Mouse (Mus musculus): Measurements from ENCODE around the gene B3galt4. TPM values are rescaled to one million over a fixed set of nuclear protein-coding genes. Genes with fewer than 3 reads are reported as not detected.

B3galt4 gene
- polyA plus RNA-seq, 1 experiment from 2014 or later: 2.5 TPM

DNA sequence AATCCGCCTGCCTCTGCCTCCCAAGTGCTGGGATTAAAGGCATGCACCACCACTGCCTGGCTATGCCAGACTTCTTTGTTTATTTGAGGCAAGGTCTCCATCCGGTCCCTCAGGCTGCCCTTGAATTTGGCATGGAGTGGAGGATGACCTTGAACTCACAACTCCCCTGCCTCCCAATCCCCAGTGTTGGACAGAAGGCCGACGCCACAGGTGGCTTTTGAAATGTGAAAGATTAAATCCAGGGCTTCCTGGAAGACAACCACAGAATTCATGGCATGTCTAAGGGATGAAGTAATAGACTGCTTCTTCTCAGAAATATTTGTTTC lies 50.3 kb downstream of the B3galt4 start:
- Histone ChIP-seq H3K27me3 (no peaks in the 10 kb centered on the region), H3K9me3 (replicated peaks) (no peaks in the 10 kb centered on the region), H3K4me1 (replicated peaks) (peaks cover 77% of the 10 kb centered on the region), H3K4me3 (replicated peaks) (no peak overlapping the region), H3K4me2 (no peak overlapping the region), H3K36me3 (replicated peaks) (no peaks in the 10 kb centered on the region), H3K27ac (replicated peaks) (no peak overlapping the region), H3K9ac (no peak overlapping the region)
- no peak for ATAC-seq (ENCODE audit: insufficient read depth)
- WGBS (ENCODE audit: insufficient replicate concordance): 78% methylated on average over 4 of the region's 4 CpGs

DNA sequence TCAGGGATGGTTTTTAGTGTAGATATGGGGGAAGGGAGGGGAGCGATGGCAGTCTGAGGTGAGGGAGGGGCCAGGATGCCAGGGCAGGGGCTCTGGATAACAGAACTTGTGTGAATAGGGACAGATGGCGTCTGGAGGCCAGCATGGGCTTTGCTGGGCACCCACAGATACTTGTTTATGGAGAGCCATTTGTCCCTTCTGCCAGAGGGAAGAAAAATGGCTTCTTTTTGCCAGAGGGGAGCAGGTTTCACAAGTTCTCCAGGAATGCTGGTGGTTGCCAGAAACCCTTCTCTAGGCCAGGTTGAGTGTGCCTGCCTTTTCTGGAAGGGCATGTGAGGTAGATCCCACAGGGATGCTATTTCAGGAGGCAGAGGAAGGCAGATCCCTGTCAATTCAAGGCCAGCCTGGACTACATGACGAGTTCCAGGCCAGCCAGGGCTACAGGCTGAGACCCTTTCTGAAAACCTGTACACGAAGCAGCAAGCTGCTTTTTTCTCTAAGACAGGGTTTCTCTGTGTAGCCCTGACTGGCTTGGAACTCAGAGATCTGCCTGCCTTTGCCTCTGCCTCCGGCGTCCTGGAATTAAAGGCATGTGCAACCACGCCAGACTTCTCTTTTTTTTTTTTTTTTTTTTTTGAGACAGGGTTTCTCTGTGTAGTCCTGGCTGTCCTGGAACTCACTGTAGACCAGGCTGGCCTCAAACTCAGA lies 50.9 kb downstream of the B3galt4 start:
- Histone ChIP-seq H3K36me3 (replicated peaks) (no peaks in the 10 kb centered on the region), H3K9me3 (replicated peaks) (no peaks in the 10 kb centered on the region), H3K27ac (replicated peaks) (peak overlapping the region; percentile 90), H3K4me1 (replicated peaks) (peaks cover 77% of the 10 kb centered on the region), H3K27me3 (no peaks in the 10 kb centered on the region), H3K9ac (0 out of 2 replicates have a peak overlapping the region, but pooled peaks have one; percentile 30), H3K4me2 (peak overlapping the region; percentile 32; the same call in 1 of the 2 replicates), H3K4me3 (replicated peaks) (no peak overlapping the region)
- WGBS (ENCODE audit: insufficient replicate concordance): 46% methylated on average over 7 of the region's 7 CpGs
- peak; percentile 45 for ATAC-seq (ENCODE audit: insufficient read depth)

Other genes starting within 250 kb of the B3galt4 start
- gene March2, start 232.8 kb downstream of the B3galt4 start, polyA plus RNA-seq (2015; fragmentation: Nextera tagmentation; extraction: Ambion mirVana): 274 and 311 TPM in 2 replicates
- 111 and 116 TPM in 2 replicates for gene Rab11b, start 191.0 kb downstream of the B3galt4 start, polyA plus RNA-seq (2015; fragmentation: Nextera tagmentation; extraction: Ambion mirVana)
- gene Angptl4, start 169.7 kb downstream of the B3galt4 start, polyA plus RNA-seq (2015; fragmentation: Nextera tagmentation; extraction: Ambion mirVana): 23.0 and 27.6 TPM in 2 replicates
- gene Kank3, start 141.0 kb downstream of the B3galt4 start, polyA plus RNA-seq (2015; fragmentation: Nextera tagmentation; extraction: Ambion mirVana): 10.4 and 12.8 TPM in 2 replicates
- 356 and 444 TPM in 2 replicates for gene Rps28, start 126.9 kb downstream of the B3galt4 start, polyA plus RNA-seq (2015; fragmentation: Nextera tagmentation; extraction: Ambion mirVana)
- gene Ndufa7, start 126.9 kb downstream of the B3galt4 start, polyA plus RNA-seq (2015; fragmentation: Nextera tagmentation; extraction: Ambion mirVana): 240 and 251 TPM in 2 replicates
- 14.4 and 14.7 TPM in 2 replicates for gene Cd320, start 108.4 kb downstream of the B3galt4 start, polyA plus RNA-seq (2015; fragmentation: Nextera tagmentation; extraction: Ambion mirVana)
- not detected in 2 replicates for gene Gm7029, start 77.7 kb downstream of the B3galt4 start, polyA plus RNA-seq (2015; fragmentation: Nextera tagmentation; extraction: Ambion mirVana)
- gene Kifc1, start 60.8 kb downstream of the B3galt4 start, polyA plus RNA-seq (2015; fragmentation: Nextera tagmentation; extraction: Ambion mirVana): 7.5 and 8.3 TPM in 2 replicates
- gene Platr17, start 46.4 kb downstream of the B3galt4 start, polyA plus RNA-seq (2015; fragmentation: Nextera tagmentation; extraction: Ambion mirVana): 0.35 and 0.38 TPM in 2 replicates
- 18.7 and 20.4 TPM in 2 replicates for gene Daxx, start 42.1 kb downstream of the B3galt4 start, polyA plus RNA-seq (2015; fragmentation: Nextera tagmentation; extraction: Ambion mirVana)
- 33.3 and 35.7 TPM in 2 replicates for gene Tapbp, start 35.6 kb downstream of the B3galt4 start, polyA plus RNA-seq (2015; fragmentation: Nextera tagmentation; extraction: Ambion mirVana)
- 8.2 and 9.8 TPM in 2 replicates for gene Zbtb22, start 35.6 kb downstream of the B3galt4 start, polyA plus RNA-seq (2015; fragmentation: Nextera tagmentation; extraction: Ambion mirVana)
- gene Rgl2, start 21.9 kb downstream of the B3galt4 start, polyA plus RNA-seq (2015; fragmentation: Nextera tagmentation; extraction: Ambion mirVana): 8.2 and 10.2 TPM in 2 replicates
- gene Pfdn6, start 11.1 kb downstream of the B3galt4 start, polyA plus RNA-seq (2015; fragmentation: Nextera tagmentation; extraction: Ambion mirVana): 89.6 and 96.8 TPM in 2 replicates
- 18.4 and 19.3 TPM in 2 replicates for gene Wdr46, start 10.8 kb downstream of the B3galt4 start, polyA plus RNA-seq (2015; fragmentation: Nextera tagmentation; extraction: Ambion mirVana)
- gene Vps52, start 4.3 kb upstream of the B3galt4 start, polyA plus RNA-seq (2015; fragmentation: Nextera tagmentation; extraction: Ambion mirVana): 23.3 and 24.6 TPM in 2 replicates
- 939 and 1,010 TPM in 2 replicates for gene Rps18, start 4.5 kb upstream of the B3galt4 start, polyA plus RNA-seq (2015; fragmentation: Nextera tagmentation; extraction: Ambion mirVana)
- gene H2-K1, start 48.9 kb upstream of the B3galt4 start, polyA plus RNA-seq (2015; fragmentation: Nextera tagmentation; extraction: Ambion mirVana): 123 and 165 TPM in 2 replicates
- 5.5 and 7.2 TPM in 2 replicates for gene Ring1, start 73.2 kb upstream of the B3galt4 start, polyA plus RNA-seq (2015; fragmentation: Nextera tagmentation; extraction: Ambion mirVana)
- 30.7 and 37.0 TPM in 2 replicates for gene H2-Ke6, start 76.6 kb upstream of the B3galt4 start, polyA plus RNA-seq (2015; fragmentation: Nextera tagmentation; extraction: Ambion mirVana)
- gene Slc39a7, start 80.2 kb upstream of the B3galt4 start, polyA plus RNA-seq (2015; fragmentation: Nextera tagmentation; extraction: Ambion mirVana): 56.3 and 68.5 TPM in 2 replicates
- 16.7 and 19.3 TPM in 2 replicates for gene Rxrb, start 80.3 kb upstream of the B3galt4 start, polyA plus RNA-seq (2015; fragmentation: Nextera tagmentation; extraction: Ambion mirVana)
- 0.59 and 0.79 TPM in 2 replicates for gene Col11a2, start 87.9 kb upstream of the B3galt4 start, polyA plus RNA-seq (2015; fragmentation: Nextera tagmentation; extraction: Ambion mirVana)
- 0.17 and 0.40 TPM in 2 replicates for gene H2-Oa, start 140.9 kb upstream of the B3galt4 start, polyA plus RNA-seq (2015; fragmentation: Nextera tagmentation; extraction: Ambion mirVana)
- gene H2-DMa, start 168.1 kb upstream of the B3galt4 start, polyA plus RNA-seq (2015; fragmentation: Nextera tagmentation; extraction: Ambion mirVana): 6.4 TPM in 2 replicates
- 37.8 and 40.1 TPM in 2 replicates for gene Brd2, start 171.1 kb upstream of the B3galt4 start, polyA plus RNA-seq (2015; fragmentation: Nextera tagmentation; extraction: Ambion mirVana)
- gene H2-DMb2, start 191.8 kb upstream of the B3galt4 start, polyA plus RNA-seq (2015; fragmentation: Nextera tagmentation; extraction: Ambion mirVana): 0.54 and 1.0 TPM in 2 replicates
- gene H2-DMb1, start 201.6 kb upstream of the B3galt4 start, polyA plus RNA-seq (2015; fragmentation: Nextera tagmentation; extraction: Ambion mirVana): 1.6 and 1.7 TPM in 2 replicates
- gene Tap1, start 236.1 kb upstream of the B3galt4 start, polyA plus RNA-seq (2015; fragmentation: Nextera tagmentation; extraction: Ambion mirVana): 4.2 and 4.8 TPM in 2 replicates
- gene Psmb9, start 236.3 kb upstream of the B3galt4 start, polyA plus RNA-seq (2015; fragmentation: Nextera tagmentation; extraction: Ambion mirVana): 10.6 and 11.2 TPM in 2 replicates
- 21.9 and 22.8 TPM in 2 replicates for gene Psmb8, start 246.2 kb upstream of the B3galt4 start, polyA plus RNA-seq (2015; fragmentation: Nextera tagmentation; extraction: Ambion mirVana)

Data from liver, embryonic 15.5 days (tissue).